Mouse (Mus musculus) midbrain, embryonic 16.5 days (tissue): ENCODE data around the gene Cxcl1. TPM values are rescaled to one million over a fixed set of nuclear protein-coding genes. Genes with fewer than 3 reads are reported as not detected.

ENCODE experiments used
- ATAC-seq: fragments of 200-750 bp; cut with Nextera tagmentation; 2 replicates; pipeline ENCODE4 v1.8.0; 2017; ENCODE audit warnings: moderate TSS enrichment
- H3K27ac ChIP-seq: fragments of 300-500 bp; sonication (generic); 2 replicates; pipeline ENCODE4 v1.5.1; 2014; ENCODE audit warnings: mild to moderate bottlenecking, low read length, mixed read lengths
- H3K27me3 ChIP-seq: fragments of 300-500 bp; sonication (generic); 2 replicates; pipeline ENCODE4 v1.6.1; 2014; ENCODE audit warnings: low read depth, low read length, mixed read lengths; ENCODE audit not compliant: control insufficient read depth, insufficient read depth
- H3K36me3 ChIP-seq: fragments of 300-500 bp; sonication (generic); 2 replicates; pipeline ENCODE4 v1.6.1; 2014; ENCODE audit warnings: mild to moderate bottlenecking, low read length, moderate library complexity, mixed read lengths; ENCODE audit not compliant: control insufficient read depth, insufficient read depth
- H3K4me1 ChIP-seq: fragments of 300-500 bp; sonication (generic); 2 replicates; pipeline ENCODE4 v1.6.1; 2014; ENCODE audit warnings: mild to moderate bottlenecking, low read length, mixed read lengths; ENCODE audit not compliant: control insufficient read depth, insufficient read depth
- H3K4me2 ChIP-seq: fragments of 300-500 bp; sonication (generic); 2 replicates; pipeline ENCODE4 v1.6.1; 2014; ENCODE audit warnings: mild to moderate bottlenecking, low read length, mixed read lengths
- H3K4me3 ChIP-seq: fragments of 300-500 bp; sonication (generic); 2 replicates; pipeline ENCODE4 v1.5.1; 2014; ENCODE audit warnings: low read depth, mild to moderate bottlenecking, low read length, moderate library complexity, mixed read lengths
- H3K9ac ChIP-seq: fragments of 300-500 bp; sonication (generic); 2 replicates; pipeline ENCODE4 v1.6.1; 2014; ENCODE audit warnings: low read depth, low read length, mixed read lengths
- H3K9me3 ChIP-seq: fragments of 300-500 bp; sonication (generic); replicated peaks from 2 replicates; pipeline ENCODE4 v1.6.1; 2014; ENCODE audit warnings: mild to moderate bottlenecking, low read length, mixed read lengths; ENCODE audit not compliant: control insufficient read depth, poor library complexity, severe bottlenecking
- WGBS: fragments of 180-500 bp; shearing (Covaris S2); extraction: QIAGEN DNeasy Blood & Tissue Kit; methylation state at CpG from one replicate; pipeline ENCODE4 v1.1.7; 2014; 5-methylcytosine and 5-hydroxymethylcytosine counted together
- polyA plus RNA-seq: library from polyadenylated mRNA; unstranded; fragments of >200 nt; fragmentation: Nextera tagmentation; extraction: Ambion mirVana; gene quantifications from 2 replicates; pipeline ENCODE4 v1.2.1, GENCODE M21; 2015

Cxcl1 gene
- polyA plus RNA-seq, 1 experiment from 2014 or later: not detected

- no peaks in the 10 kb centered on the region for H3K9me3 ChIP-seq
- no peaks in the 10 kb centered on the region; the same call in none of the 2 replicates for H3K4me1 ChIP-seq
- no peak overlapping the region for H3K27ac ChIP-seq
- no peaks in the 10 kb centered on the region for H3K36me3 ChIP-seq
- no peak overlapping the region for H3K4me2 ChIP-seq
- WGBS: 53% methylated on average over 7 of the region's 7 CpGs
- H3K27me3 ChIP-seq: peaks cover 3% of the 10 kb centered on the region
- H3K4me3 ChIP-seq: no peak overlapping the region
- H3K9ac ChIP-seq: no peak overlapping the region
- no peak for ATAC-seq
These were observed 9.1 kb downstream of the Cxcl1 start for GRCm38 (mm10) chr5:90900147-90900546.

DNA sequence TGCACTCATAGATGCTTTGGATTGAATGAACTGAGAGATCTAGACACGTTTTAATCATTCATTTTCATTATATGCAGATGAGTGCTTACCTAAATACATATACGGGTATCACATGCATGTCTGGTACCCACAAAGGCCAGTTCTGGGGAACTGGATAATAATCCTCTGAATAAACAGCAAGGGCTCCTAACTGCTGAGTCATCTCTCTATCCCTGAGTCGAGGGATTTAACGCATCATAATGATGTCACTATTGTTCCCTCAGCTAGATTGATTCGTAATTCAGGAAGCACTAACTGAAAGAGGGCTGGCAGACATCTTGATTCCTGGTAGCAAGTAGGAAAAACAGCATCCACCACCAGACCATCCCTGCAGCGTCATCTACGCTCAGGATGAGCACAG lies 9.6 kb downstream of the Cxcl1 start:
- Histone ChIP-seq H3K9me3 (no peaks in the 10 kb centered on the region), H3K27ac (no peak overlapping the region), H3K4me1 (no peaks in the 10 kb centered on the region; the same call in none of the 2 replicates), H3K27me3 (peaks cover 3% of the 10 kb centered on the region), H3K4me3 (no peak overlapping the region), H3K36me3 (no peaks in the 10 kb centered on the region), H3K9ac (no peak overlapping the region), H3K4me2 (no peak overlapping the region)
- 55% methylated on average over 7 of the region's 7 CpGs for WGBS
- ATAC-seq: no peak

- Histone ChIP-seq H3K4me3 (peak overlapping the region; percentile 41), H3K4me1 (no peaks in the 10 kb centered on the region; the same call in none of the 2 replicates), H3K9ac (no peak overlapping the region), H3K27me3 (peaks cover 3% of the 10 kb centered on the region), H3K9me3 (no peaks in the 10 kb centered on the region), H3K36me3 (no peaks in the 10 kb centered on the region), H3K4me2 (peak overlapping the region; percentile 95), H3K27ac (no peak overlapping the region)
- WGBS: 10% methylated on average over 10 of the region's 10 CpGs
- ATAC-seq: peak; percentile 86
These were observed 11.6 kb downstream of the Cxcl1 start for GRCm38 (mm10) chr5:90902380-90903260.

GRCm38 (mm10) chr5:90903339-90904020 lies 12.4 kb downstream of the Cxcl1 start, which contains the start of gene Cxcl2:
Gene Cxcl2, plus strand, starts transcription at chr5:90903871.
- no peaks in the 10 kb centered on the region for H3K9me3 ChIP-seq
- peak within 1 kb of the TSS; percentile 95 for H3K4me2 ChIP-seq
- no peak within 1 kb of the TSS for H3K27ac ChIP-seq
- ATAC-seq: peak; percentile 80
- H3K27me3 ChIP-seq: peaks cover 3% of the 10 kb centered on the region
- H3K9ac ChIP-seq: peak within 1 kb of the TSS; percentile 59
- H3K4me1 ChIP-seq: no peaks in the 10 kb centered on the region; the same call in none of the 2 replicates
- peak within 1 kb of the TSS; percentile 41 for H3K4me3 ChIP-seq
- WGBS: 7% methylated on average over 22 of the region's 22 CpGs
- H3K36me3 ChIP-seq: no peaks in the 10 kb centered on the region

DNA sequence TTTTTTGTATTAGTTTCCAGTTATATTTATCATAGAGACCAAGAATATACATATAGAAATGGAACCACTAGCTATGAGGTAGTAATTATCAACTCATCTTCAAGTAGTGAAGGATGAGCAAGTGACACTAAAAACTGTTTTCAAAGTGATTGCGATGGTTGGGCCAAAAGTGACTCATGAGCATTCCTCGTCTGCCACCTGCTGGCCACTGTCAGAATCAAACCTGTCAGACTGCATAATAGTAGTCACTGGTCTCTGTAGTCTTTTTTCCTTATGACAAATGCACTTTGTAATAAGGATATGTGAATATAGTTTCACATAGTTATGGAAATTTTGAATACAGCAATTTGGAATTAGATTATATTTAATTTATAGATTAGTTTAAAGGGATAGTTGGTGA lies 17.9 kb downstream of the Cxcl1 start:
- Histone ChIP-seq H3K4me3 (no peak overlapping the region), H3K9ac (no peak overlapping the region), H3K4me1 (no peaks in the 10 kb centered on the region), H3K4me2 (no peak overlapping the region), H3K9me3 (no peaks in the 10 kb centered on the region), H3K27ac (no peak overlapping the region), H3K27me3 (peaks cover 2% of the 10 kb centered on the region), H3K36me3 (no peaks in the 10 kb centered on the region)
- 0% methylated on average over 2 of the region's 2 CpGs for WGBS
- ATAC-seq: peak; percentile 85; the same call in 1 of the 2 replicates

GRCm38 (mm10) chr5:90919495-90919894 lies 28.5 kb downstream of the Cxcl1 start:
- Histone ChIP-seq H3K4me3 (no peak overlapping the region), H3K27me3 (no peaks in the 10 kb centered on the region), H3K4me2 (no peak overlapping the region), H3K9me3 (no peaks in the 10 kb centered on the region), H3K27ac (no peak overlapping the region), H3K36me3 (no peaks in the 10 kb centered on the region), H3K9ac (no peak overlapping the region), H3K4me1 (no peaks in the 10 kb centered on the region)
- 85% methylated on average over 2 of the region's 2 CpGs for WGBS
- ATAC-seq: no peak

- peak; percentile 28; the same call in 1 of the 2 replicates for ATAC-seq
- H3K9ac ChIP-seq: no peak overlapping the region
- H3K27me3 ChIP-seq: no peaks in the 10 kb centered on the region
- H3K9me3 ChIP-seq: no peaks in the 10 kb centered on the region
- no peak overlapping the region for H3K4me2 ChIP-seq
- H3K4me3 ChIP-seq: no peak overlapping the region
- no peak overlapping the region for H3K27ac ChIP-seq
- H3K4me1 ChIP-seq: no peaks in the 10 kb centered on the region
- 95% methylated on average over 4 of the region's 4 CpGs for WGBS
- no peaks in the 10 kb centered on the region for H3K36me3 ChIP-seq
These were observed 31.9 kb downstream of the Cxcl1 start for GRCm38 (mm10) chr5:90922958-90923357.

DNA sequence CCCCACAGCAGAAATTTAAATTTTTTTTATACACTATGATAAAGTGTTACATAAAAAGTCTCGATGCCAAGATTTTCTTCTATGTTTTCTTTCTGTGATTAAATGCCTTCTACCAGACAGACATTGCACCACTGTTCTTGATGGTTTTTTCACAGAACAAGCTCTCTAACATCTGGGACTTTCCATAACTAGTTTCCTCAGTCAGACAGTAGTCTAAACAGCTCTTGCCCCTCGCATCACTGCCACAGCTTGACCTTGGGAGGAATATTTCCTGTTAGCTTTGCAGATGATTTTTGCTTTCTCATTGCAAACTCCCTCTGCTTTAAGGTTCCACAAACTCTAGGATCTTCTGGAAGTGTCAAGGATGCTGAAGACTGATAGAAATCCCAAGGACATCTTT lies 39.5 kb downstream of the Cxcl1 start:
- WGBS: 50% methylated on average over 2 of the region's 2 CpGs
- H3K36me3 ChIP-seq: peaks cover 6% of the 10 kb centered on the region; the same call in 1 of the 2 replicates
- peaks cover 18% of the 10 kb centered on the region for H3K4me1 ChIP-seq
- H3K4me2 ChIP-seq: peak overlapping the region; percentile 70
- peak overlapping the region; percentile 99 for H3K27ac ChIP-seq
- ATAC-seq: peak; percentile 20; the same call in 1 of the 2 replicates
- no peaks in the 10 kb centered on the region for H3K27me3 ChIP-seq
- peak overlapping the region; percentile 84 for H3K4me3 ChIP-seq
- H3K9ac ChIP-seq: peak overlapping the region; percentile 98
- no peaks in the 10 kb centered on the region for H3K9me3 ChIP-seq
